Mouse (Mus musculus) small intestine, adult 2 months (tissue): ENCODE results near the gene Tap1.

Source experiments
- CTCF ChIP-seq: fragments of 200-500 bp; IDR thresholded peaks from 2 replicates; pipeline ENCODE4 v1.5.1; 2012; ENCODE audit warnings: low read depth, mild to moderate bottlenecking, control low read depth, inconsistent platforms, low read length, moderate library complexity, mixed read lengths; ENCODE audit not compliant: insufficient replicate concordance, insufficient read length; ENCODE audit errors: extremely low read depth
- POLR2A ChIP-seq: fragments of 200-500 bp; IDR thresholded peaks from 2 replicates; pipeline ENCODE4 v1.6.1; 2012; ENCODE audit warnings: low read depth, mild to moderate bottlenecking, control low read depth, inconsistent platforms, low read length, moderate library complexity

- TF ChIP-seq CTCF (no peak), POLR2A (no peak)
These were observed 30.0 kb downstream of the Tap1 start for GRCm38 (mm10) chr17:34217216-34217928.
